Mouse (Mus musculus): ENCODE measurements around the gene Ankrd65.

- TF ChIP-seq BHLHE40 (IDR thresholded peaks at IDR 0.05; ENCODE audit: borderline replicate concordance, low read depth, low read length) (no peak), CTCF (IDR thresholded peaks at IDR 0.05 in 2 of 3, conservative IDR thresholded peaks at IDR 0.05 in 1 of 3; ENCODE audit: control insufficient read depth in 1 of 3, insufficient read depth in 1 of 3, low read depth in 2 of 3, low read length in 3 of 3, poor library complexity in 1 of 3, severe bottlenecking in 1 of 3) (peak in 2 of 3 experiments; percentile 32 to 64; a peak in 4 of 6 replicates)
Observed at GRCm38 (mm10) chr4:155785819-155786218, 4.4 kb upstream of the Ankrd65 start, which contains the start of gene Tmem88b.

Measured in MEL (cell line).